Mouse (Mus musculus) stomach, postnatal 0 days (tissue): ENCODE data around the gene Abcb10. TPM values are rescaled to one million over a fixed set of nuclear protein-coding genes. Genes with fewer than 3 reads are reported as not detected.

ENCODE experiments used
- ATAC-seq: fragments of 200-750 bp; cut with Nextera tagmentation; 2 replicates; pipeline ENCODE4 v1.8.0; 2017; ENCODE audit not compliant: low FRiP score, low TSS enrichment
- DNase-seq: peaks from one replicate; pipeline ENCODE4 v3.0.0-alpha.2; 2016; ENCODE audit warnings: low spot score
- H3K27ac ChIP-seq: fragments of 300-500 bp; sonication (generic); replicated peaks from 2 replicates; pipeline ENCODE4 v1.5.1; 2014; ENCODE audit warnings: mild to moderate bottlenecking, control low read depth
- H3K27me3 ChIP-seq: fragments of 300-500 bp; sonication (generic); 2 replicates; pipeline ENCODE4 v1.6.1; 2014; ENCODE audit warnings: low read length; ENCODE audit not compliant: control insufficient read depth, insufficient read depth
- H3K36me3 ChIP-seq: fragments of 300-500 bp; sonication (generic); 2 replicates; pipeline ENCODE4 v1.6.1; 2014; ENCODE audit warnings: low read length, mixed read lengths; ENCODE audit not compliant: control insufficient read depth, insufficient read depth
- H3K4me1 ChIP-seq: fragments of 300-500 bp; sonication (generic); replicated peaks from 2 replicates; pipeline ENCODE4 v1.6.1; 2014; ENCODE audit warnings: antibody characterized with exemption; ENCODE audit not compliant: control insufficient read depth, insufficient read depth
- H3K4me2 ChIP-seq: fragments of 300-500 bp; sonication (generic); replicated peaks from 2 replicates; pipeline ENCODE4 v1.6.1; 2014; ENCODE audit warnings: low read depth, mild to moderate bottlenecking, control low read depth, moderate library complexity
- H3K4me3 ChIP-seq: fragments of 300-500 bp; sonication (generic); 2 replicates; pipeline ENCODE4 v1.5.1; 2014; ENCODE audit warnings: low read depth, low read length, control low read depth
- H3K9ac ChIP-seq: fragments of 300-500 bp; sonication (generic); 2 replicates; pipeline ENCODE4 v1.6.1; 2014; ENCODE audit warnings: mild to moderate bottlenecking, low read length, control low read depth, mixed read lengths
- H3K9me3 ChIP-seq: fragments of 300-500 bp; sonication (generic); 2 replicates; pipeline ENCODE4 v1.6.1; 2016; ENCODE audit warnings: low read length; ENCODE audit not compliant: control insufficient read depth
- CTCF ChIP-seq: IDR thresholded peaks from 2 replicates; pipeline ENCODE4 v1.5.1; 2016; ENCODE audit warnings: antibody characterized with exemption, low read depth, mild to moderate bottlenecking, moderate library complexity
- EP300 ChIP-seq: optimal IDR thresholded peaks from 2 replicates; pipeline ENCODE3; 2016; ENCODE audit warnings: antibody characterized with exemption
- WGBS: fragments of 180-500 bp; shearing (Covaris S2); extraction: QIAGEN DNeasy Blood & Tissue Kit; methylation state at CpG from one replicate; pipeline ENCODE4 v1.1.7; 2014; 5-methylcytosine and 5-hydroxymethylcytosine counted together
- polyA plus RNA-seq: library from polyadenylated mRNA; unstranded; fragments of >200 nt; fragmentation: Nextera tagmentation; extraction: Ambion mirVana; gene quantifications from 2 replicates; pipeline ENCODE4 v1.2.1, GENCODE M21; 2015

Abcb10 gene
- polyA plus RNA-seq, 1 experiment from 2014 or later = 14.7 TPM

GRCm38 (mm10) chr8:123960056-123960455, 22.9 kb downstream of the Abcb10 start:
- Histone ChIP-seq H3K27me3 (no peaks in the 10 kb centered on the region), H3K4me2 (no peak overlapping the region), H3K4me3 (no peak overlapping the region), H3K4me1 (no peaks in the 10 kb centered on the region), H3K36me3 (no peaks in the 10 kb centered on the region), H3K27ac (no peak overlapping the region), H3K9ac (no peak overlapping the region), H3K9me3 (no peaks in the 10 kb centered on the region)
- DNase-seq (no peak), ATAC-seq (no peak)
- TF ChIP-seq CTCF = no peak
- TF ChIP-seq EP300 = no peak
- 78% methylated on average over 9 of the region's 9 CpGs for WGBS

- Histone ChIP-seq H3K4me1 (no peaks in the 10 kb centered on the region), H3K9ac (no peak overlapping the region), H3K4me2 (no peak overlapping the region), H3K27ac (no peak overlapping the region), H3K36me3 (no peaks in the 10 kb centered on the region), H3K27me3 (no peaks in the 10 kb centered on the region), H3K4me3 (no peak overlapping the region), H3K9me3 (no peaks in the 10 kb centered on the region)
- ATAC-seq = no peak
- no peak for TF ChIP-seq EP300
- no peak for TF ChIP-seq CTCF
- no peak for DNase-seq
- 93% methylated on average over 6 of the region's 6 CpGs for WGBS
Measured at GRCm38 (mm10) chr8:123959473-123959872, 23.4 kb downstream of the Abcb10 start.

GRCm38 (mm10) chr8:123958130-123958529, 24.8 kb downstream of the Abcb10 start:
- no peaks in the 10 kb centered on the region for H3K9me3 ChIP-seq
- TF ChIP-seq EP300 = no peak
- TF ChIP-seq CTCF = no peak
- H3K4me2 ChIP-seq = no peak overlapping the region
- H3K27ac ChIP-seq = no peak overlapping the region
- H3K36me3 ChIP-seq = peaks cover 7% of the 10 kb centered on the region; the same call in 1 of the 2 replicates
- no peaks in the 10 kb centered on the region for H3K27me3 ChIP-seq
- H3K4me3 ChIP-seq = no peak overlapping the region
- 70% methylated on average over 17 of the region's 17 CpGs for WGBS
- H3K4me1 ChIP-seq = no peaks in the 10 kb centered on the region
- H3K9ac ChIP-seq = no peak overlapping the region
- ATAC-seq (no peak), DNase-seq (no peak)

GRCm38 (mm10) chr8:123954246-123954645, 28.7 kb downstream of the Abcb10 start:
- no peak overlapping the region for H3K27ac ChIP-seq
- H3K4me2 ChIP-seq = no peak overlapping the region
- no peaks in the 10 kb centered on the region for H3K9me3 ChIP-seq
- DNase-seq (no peak), ATAC-seq (no peak)
- H3K27me3 ChIP-seq = no peaks in the 10 kb centered on the region
- H3K4me1 ChIP-seq = no peaks in the 10 kb centered on the region
- no peak overlapping the region for H3K4me3 ChIP-seq
- H3K9ac ChIP-seq = no peak overlapping the region
- WGBS = 91% methylated on average over 8 of the region's 8 CpGs
- H3K36me3 ChIP-seq = peaks cover 7% of the 10 kb centered on the region; the same call in 1 of the 2 replicates
- TF ChIP-seq EP300 = no peak
- TF ChIP-seq CTCF = no peak

GRCm38 (mm10) chr8:123953686-123954085, 29.2 kb downstream of the Abcb10 start:
- no peak for ATAC-seq
- no peak for DNase-seq
- no peaks in the 10 kb centered on the region for H3K27me3 ChIP-seq
- no peak overlapping the region for H3K4me3 ChIP-seq
- H3K9ac ChIP-seq = no peak overlapping the region
- 87% methylated on average over 8 of the region's 8 CpGs for WGBS
- H3K9me3 ChIP-seq = no peaks in the 10 kb centered on the region
- no peaks in the 10 kb centered on the region for H3K4me1 ChIP-seq
- no peak overlapping the region for H3K27ac ChIP-seq
- H3K36me3 ChIP-seq = peaks cover 7% of the 10 kb centered on the region; the same call in 1 of the 2 replicates
- TF ChIP-seq EP300 (no peak), CTCF (no peak)
- no peak overlapping the region for H3K4me2 ChIP-seq

GRCm38 (mm10) chr8:123950077-123950802, 32.7 kb downstream of the Abcb10 start:
- peak; percentile 39 for ATAC-seq
- H3K9ac ChIP-seq = peak overlapping the region; percentile 87
- H3K27ac ChIP-seq = peak overlapping the region; percentile 94

More at GRCm38 (mm10) chr8:123950077-123950802, 32.7 kb downstream of the Abcb10 start:
- H3K27me3 ChIP-seq = no peaks in the 10 kb centered on the region
- WGBS = 29% methylated on average over 10 of the region's 10 CpGs
- no peak for TF ChIP-seq EP300
- TF ChIP-seq CTCF = peak; percentile 76
- no peaks in the 10 kb centered on the region; the same call in 1 of the 2 replicates for H3K4me1 ChIP-seq
- peak; percentile 79 for DNase-seq
- peaks cover 7% of the 10 kb centered on the region; the same call in 1 of the 2 replicates for H3K36me3 ChIP-seq
- H3K4me2 ChIP-seq = peak overlapping the region; percentile 93
- peak overlapping the region; percentile 77 for H3K4me3 ChIP-seq
- H3K9me3 ChIP-seq = no peaks in the 10 kb centered on the region
